Mouse (Mus musculus): Measurements from ENCODE around the gene Mr1. TPM values are rescaled to one million over a fixed set of nuclear protein-coding genes. Genes with fewer than 3 reads are reported as not detected.

Gene Mr1
- polyA plus RNA-seq, 1 experiment from 2014 or later, result 0.36 TPM

- no peak for DNase-seq (ENCODE audit: extremely low spot score, low spot score)
- no peaks in the 10 kb centered on the region for H3K9me3 ChIP-seq
- no peak overlapping the region for H3K4me3 ChIP-seq
- peak overlapping the region; percentile 25; the same call in 1 of the 2 replicates for H3K27ac ChIP-seq
- 82% methylated on average over 16 of the region's 16 CpGs for WGBS
- no peaks in the 10 kb centered on the region for H3K36me3 ChIP-seq (replicated peaks)
- peaks cover 60% of the 10 kb centered on the region for H3K27me3 ChIP-seq (ENCODE audit: poor library complexity, severe bottlenecking)
- peaks cover 74% of the 10 kb centered on the region for H3K4me1 ChIP-seq
Measured at GRCm38 (mm10) chr1:155088847-155089603, 57.6 kb downstream of the Mr1 start.

- 97% methylated on average over 4 of the region's 4 CpGs for WGBS
- Histone ChIP-seq H3K4me3 (no peak overlapping the region), H3K4me1 (peaks cover 74% of the 10 kb centered on the region), H3K9me3 (no peaks in the 10 kb centered on the region), H3K36me3 (replicated peaks) (no peaks in the 10 kb centered on the region), H3K27ac (no peak overlapping the region), H3K27me3 (ENCODE audit: poor library complexity, severe bottlenecking) (peaks cover 57% of the 10 kb centered on the region)
- DNase-seq (ENCODE audit: extremely low spot score, low spot score), result no peak
Measured at GRCm38 (mm10) chr1:155088046-155088445, 58.6 kb downstream of the Mr1 start.

GRCm38 (mm10) chr1:155086893-155087292 lies 59.7 kb downstream of the Mr1 start:
- H3K9me3 ChIP-seq, result no peaks in the 10 kb centered on the region
- H3K4me1 ChIP-seq, result peaks cover 74% of the 10 kb centered on the region
- H3K27ac ChIP-seq, result peak overlapping the region; percentile 92
- no peaks in the 10 kb centered on the region for H3K36me3 ChIP-seq (replicated peaks)
- H3K27me3 ChIP-seq (ENCODE audit: poor library complexity, severe bottlenecking), result peaks cover 46% of the 10 kb centered on the region
- peak overlapping the region; percentile 27 for H3K4me3 ChIP-seq
- no peak for DNase-seq (ENCODE audit: extremely low spot score, low spot score)
- 8% methylated on average over 4 of the region's 4 CpGs for WGBS

GRCm38 (mm10) chr1:155086416-155086815 lies 60.2 kb downstream of the Mr1 start:
- H3K27me3 ChIP-seq (ENCODE audit: poor library complexity, severe bottlenecking), result peaks cover 46% of the 10 kb centered on the region
- no peak for DNase-seq (ENCODE audit: extremely low spot score, low spot score)
- 3% methylated on average over 7 of the region's 7 CpGs for WGBS
- H3K4me1 ChIP-seq, result peaks cover 74% of the 10 kb centered on the region
- no peaks in the 10 kb centered on the region for H3K36me3 ChIP-seq (replicated peaks)
- H3K27ac ChIP-seq, result peak overlapping the region; percentile 92
- H3K4me3 ChIP-seq, result peak overlapping the region; percentile 27
- H3K9me3 ChIP-seq, result no peaks in the 10 kb centered on the region

- peak overlapping the region; percentile 92 for H3K27ac ChIP-seq
- H3K27me3 ChIP-seq (ENCODE audit: poor library complexity, severe bottlenecking), result peaks cover 46% of the 10 kb centered on the region
- WGBS, result 44% methylated on average over 8 of the region's 8 CpGs
- H3K4me3 ChIP-seq, result no peak overlapping the region
- DNase-seq (ENCODE audit: extremely low spot score, low spot score), result no peak
- H3K4me1 ChIP-seq, result peaks cover 83% of the 10 kb centered on the region
- no peaks in the 10 kb centered on the region for H3K9me3 ChIP-seq
- H3K36me3 ChIP-seq (replicated peaks), result no peaks in the 10 kb centered on the region
Measured at GRCm38 (mm10) chr1:155084839-155085238, 61.8 kb downstream of the Mr1 start.

- under 1% methylated on average over 65 of the region's 77 CpGs for WGBS
- H3K4me1 ChIP-seq, result peaks cover 80% of the 10 kb centered on the region
Measured at GRCm38 (mm10) chr1:155083271-155084265, 63.0 kb downstream of the Mr1 start.

GRCm38 (mm10) chr1:155082965-155083268 lies 63.7 kb downstream of the Mr1 start:
- Histone ChIP-seq H3K9me3 (no peaks in the 10 kb centered on the region), H3K36me3 (replicated peaks) (no peaks in the 10 kb centered on the region), H3K4me1 (peaks cover 82% of the 10 kb centered on the region), H3K27ac (peak overlapping the region; percentile 92), H3K4me3 (peak overlapping the region; percentile 56), H3K27me3 (ENCODE audit: poor library complexity, severe bottlenecking) (peaks cover 31% of the 10 kb centered on the region)
- peak; percentile 87 for DNase-seq (ENCODE audit: extremely low spot score, low spot score)
- WGBS, result 0% methylated on average over 18 of the region's 18 CpGs

More at GRCm38 (mm10) chr1:155083271-155084265, 63.0 kb downstream of the Mr1 start:
- Histone ChIP-seq H3K4me3 (peak overlapping the region; percentile 56), H3K27ac (peak overlapping the region; percentile 92), H3K36me3 (replicated peaks) (no peaks in the 10 kb centered on the region), H3K27me3 (ENCODE audit: poor library complexity, severe bottlenecking) (peaks cover 37% of the 10 kb centered on the region), H3K9me3 (no peaks in the 10 kb centered on the region)
- peak; percentile 96 for DNase-seq (ENCODE audit: extremely low spot score, low spot score)

- Histone ChIP-seq H3K27me3 (ENCODE audit: poor library complexity, severe bottlenecking) (peaks cover 25% of the 10 kb centered on the region), H3K4me3 (peak overlapping the region; percentile 56), H3K36me3 (replicated peaks) (no peaks in the 10 kb centered on the region), H3K4me1 (peaks cover 83% of the 10 kb centered on the region), H3K27ac (peak overlapping the region; percentile 92), H3K9me3 (no peaks in the 10 kb centered on the region)
- WGBS, result under 1% methylated on average over 11 of the region's 11 CpGs
- no peak for DNase-seq (ENCODE audit: extremely low spot score, low spot score)
Measured at GRCm38 (mm10) chr1:155082158-155082964, 64.3 kb downstream of the Mr1 start.

GRCm38 (mm10) chr1:155077675-155078074 lies 68.9 kb downstream of the Mr1 start:
- 87% methylated on average over 3 of the region's 3 CpGs for WGBS
- no peaks in the 10 kb centered on the region for H3K36me3 ChIP-seq (replicated peaks)
- DNase-seq (ENCODE audit: extremely low spot score, low spot score), result no peak
- H3K27me3 ChIP-seq (ENCODE audit: poor library complexity, severe bottlenecking), result peaks cover 26% of the 10 kb centered on the region
- no peaks in the 10 kb centered on the region for H3K9me3 ChIP-seq
- H3K27ac ChIP-seq, result peak overlapping the region; percentile 32
- no peak overlapping the region for H3K4me3 ChIP-seq
- peaks cover 68% of the 10 kb centered on the region for H3K4me1 ChIP-seq

Other genes with a start within 250 kb of the Mr1 start
- 3.6 and 4.1 TPM in 2 replicates for gene Ier5, start 47.2 kb downstream of the Mr1 start, polyA plus RNA-seq (2016; fragmentation: Nextera tagmentation; extraction: Ambion mirVana)
- 82.1 and 84.3 TPM in 2 replicates for gene Stx6, start 11.9 kb upstream of the Mr1 start, polyA plus RNA-seq (2016; fragmentation: Nextera tagmentation; extraction: Ambion mirVana)
- gene BC034090, start 97.6 kb upstream of the Mr1 start, polyA plus RNA-seq (2016; fragmentation: Nextera tagmentation; extraction: Ambion mirVana), result 3.6 and 4.4 TPM in 2 replicates